Mouse (Mus musculus) limb, embryonic 12.5 days (tissue): ENCODE data around the gene Gadd45a. TPM values are rescaled to one million over a fixed set of nuclear protein-coding genes. Genes with fewer than 3 reads are reported as not detected.

ENCODE experiments used
- ATAC-seq: fragments of 200-750 bp; cut with Nextera tagmentation; 2 replicates; pipeline ENCODE4 v1.8.0; 2017; ENCODE audit warnings: low read depth, moderate TSS enrichment; ENCODE audit not compliant: insufficient number of reproducible peaks, insufficient read depth, low FRiP score, low TSS enrichment
- H3K27ac ChIP-seq: fragments of 300-500 bp; sonication (generic); 2 replicates; pipeline ENCODE4 v1.5.1; 2016; ENCODE audit warnings: mild to moderate bottlenecking, moderate library complexity
- H3K27me3 ChIP-seq: fragments of 300-500 bp; sonication (generic); 2 replicates; pipeline ENCODE4 v1.6.1; 2016; ENCODE audit warnings: mild to moderate bottlenecking, moderate library complexity
- H3K36me3 ChIP-seq: fragments of 300-500 bp; sonication (generic); 2 replicates; pipeline ENCODE4 v1.6.1; 2016; ENCODE audit warnings: mild to moderate bottlenecking, moderate library complexity
- H3K4me1 ChIP-seq: fragments of 300-500 bp; sonication (generic); replicated peaks from 2 replicates; pipeline ENCODE4 v1.6.1; 2016
- H3K4me2 ChIP-seq: fragments of 300-500 bp; sonication (generic); 2 replicates; pipeline ENCODE4 v1.6.1; 2016; ENCODE audit warnings: mild to moderate bottlenecking, moderate library complexity
- H3K4me3 ChIP-seq: fragments of 300-500 bp; sonication (generic); replicated peaks from 2 replicates; pipeline ENCODE4 v1.5.1; 2016; ENCODE audit warnings: mild to moderate bottlenecking
- H3K9ac ChIP-seq: fragments of 300-500 bp; sonication (generic); replicated peaks from 2 replicates; pipeline ENCODE4 v1.6.1; 2016; ENCODE audit warnings: mild to moderate bottlenecking, moderate library complexity
- H3K9me3 ChIP-seq: fragments of 300-500 bp; sonication (generic); 2 replicates; pipeline ENCODE4 v1.6.1; 2016; ENCODE audit warnings: mild to moderate bottlenecking, moderate library complexity
- WGBS: fragments of 180-500 bp; shearing (Covaris S2); methylation state at CpG from one replicate; pipeline ENCODE4 v1.1.7; 2016; 5-methylcytosine and 5-hydroxymethylcytosine counted together
- polyA plus RNA-seq: library from polyadenylated mRNA; unstranded; fragments of >200 nt; fragmentation: Nextera tagmentation; extraction: Ambion mirVana; gene quantifications from 2 replicates; pipeline ENCODE4 v1.2.1, GENCODE M21; 2016

Gadd45a gene
- polyA plus RNA-seq, 1 experiment from 2014 or later: 23.1 TPM

DNA sequence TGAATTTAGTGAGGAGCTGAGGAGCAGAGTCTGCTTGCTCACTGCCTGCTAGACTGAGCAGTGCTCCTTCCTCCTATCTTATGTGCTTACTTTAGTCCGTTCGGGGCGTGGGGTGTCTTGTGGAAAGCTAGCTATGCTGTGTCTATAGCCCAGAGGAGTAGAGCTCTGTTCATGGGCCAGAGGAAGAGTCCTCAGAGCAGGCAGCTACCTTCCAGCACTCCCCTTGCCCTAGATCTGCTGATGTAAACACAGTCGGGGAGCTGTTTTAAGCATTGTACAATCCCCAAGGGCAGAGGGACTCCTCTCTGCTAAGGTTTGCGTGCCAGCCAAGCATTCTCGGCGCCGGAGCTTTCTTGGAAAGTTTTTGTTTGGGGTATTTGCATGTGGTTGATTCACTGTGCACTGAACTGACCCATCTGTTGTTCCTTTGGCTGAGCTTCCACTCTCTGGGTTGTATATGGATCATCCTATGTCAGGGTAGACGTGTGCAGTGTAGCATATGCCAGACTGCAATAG, 32.6 kb upstream of the Gadd45a start:
- H3K9ac ChIP-seq: no peak overlapping the region
- no peaks in the 10 kb centered on the region for H3K9me3 ChIP-seq
- no peaks in the 10 kb centered on the region for H3K4me1 ChIP-seq
- ATAC-seq: no peak
- no peak overlapping the region for H3K4me3 ChIP-seq
- no peaks in the 10 kb centered on the region for H3K36me3 ChIP-seq
- 73% methylated on average over 9 of the region's 9 CpGs for WGBS
- H3K4me2 ChIP-seq: no peak overlapping the region
- H3K27ac ChIP-seq: no peak overlapping the region
- H3K27me3 ChIP-seq: no peaks in the 10 kb centered on the region

DNA sequence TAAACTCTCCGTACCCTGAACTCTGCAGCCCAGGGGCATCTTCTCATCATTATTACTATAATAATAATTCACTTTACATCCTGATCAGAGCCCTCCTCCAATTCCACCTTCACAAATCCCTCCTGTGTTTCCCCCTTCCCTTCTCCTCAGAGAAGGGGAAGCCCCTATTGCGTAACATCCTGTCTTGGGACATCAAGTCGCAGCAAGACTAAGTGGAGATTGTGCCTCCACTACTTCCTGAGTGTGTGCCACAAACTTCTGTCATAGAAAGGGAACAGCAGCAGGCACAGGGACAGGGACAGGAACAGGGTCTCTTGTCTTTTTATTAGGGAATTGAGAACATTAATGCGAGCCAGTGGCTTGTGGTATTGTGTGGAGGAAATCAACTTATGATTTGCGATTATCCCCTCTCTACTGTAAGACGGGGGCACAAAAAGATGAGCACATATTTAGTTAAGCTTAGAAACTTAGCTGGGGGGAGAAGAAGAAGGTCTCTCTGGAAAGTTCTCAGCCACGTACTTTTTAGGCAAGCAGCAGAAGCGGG, 32.0 kb upstream of the Gadd45a start:
- Histone ChIP-seq H3K9me3 (no peaks in the 10 kb centered on the region), H3K9ac (no peak overlapping the region), H3K27ac (no peak overlapping the region), H3K4me3 (no peak overlapping the region), H3K36me3 (no peaks in the 10 kb centered on the region), H3K27me3 (no peaks in the 10 kb centered on the region), H3K4me2 (no peak overlapping the region), H3K4me1 (no peaks in the 10 kb centered on the region)
- ATAC-seq: no peak
- WGBS: 82% methylated on average over 8 of the region's 8 CpGs

DNA sequence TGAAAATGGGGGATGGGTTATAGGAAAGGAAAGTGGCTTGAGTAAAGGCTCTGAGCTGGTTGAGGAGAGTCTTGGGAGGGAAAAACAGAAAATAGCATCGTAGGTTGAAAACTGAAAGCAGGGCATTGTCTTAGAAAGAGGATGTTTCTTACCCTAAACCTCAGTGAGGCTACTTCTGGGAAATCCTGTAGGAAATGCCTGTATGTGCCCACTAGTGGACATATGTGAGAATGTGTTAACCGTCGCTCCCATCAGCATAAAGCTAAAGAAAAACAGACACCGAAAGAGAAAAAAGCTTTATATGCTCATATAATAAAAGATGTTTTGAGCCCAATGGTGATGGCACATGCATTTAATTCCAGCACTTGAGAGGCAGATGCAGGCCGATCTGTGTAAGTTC, 22.8 kb upstream of the Gadd45a start:
- H3K27ac ChIP-seq: no peak overlapping the region
- 86% methylated on average over 5 of the region's 5 CpGs for WGBS

DNA sequence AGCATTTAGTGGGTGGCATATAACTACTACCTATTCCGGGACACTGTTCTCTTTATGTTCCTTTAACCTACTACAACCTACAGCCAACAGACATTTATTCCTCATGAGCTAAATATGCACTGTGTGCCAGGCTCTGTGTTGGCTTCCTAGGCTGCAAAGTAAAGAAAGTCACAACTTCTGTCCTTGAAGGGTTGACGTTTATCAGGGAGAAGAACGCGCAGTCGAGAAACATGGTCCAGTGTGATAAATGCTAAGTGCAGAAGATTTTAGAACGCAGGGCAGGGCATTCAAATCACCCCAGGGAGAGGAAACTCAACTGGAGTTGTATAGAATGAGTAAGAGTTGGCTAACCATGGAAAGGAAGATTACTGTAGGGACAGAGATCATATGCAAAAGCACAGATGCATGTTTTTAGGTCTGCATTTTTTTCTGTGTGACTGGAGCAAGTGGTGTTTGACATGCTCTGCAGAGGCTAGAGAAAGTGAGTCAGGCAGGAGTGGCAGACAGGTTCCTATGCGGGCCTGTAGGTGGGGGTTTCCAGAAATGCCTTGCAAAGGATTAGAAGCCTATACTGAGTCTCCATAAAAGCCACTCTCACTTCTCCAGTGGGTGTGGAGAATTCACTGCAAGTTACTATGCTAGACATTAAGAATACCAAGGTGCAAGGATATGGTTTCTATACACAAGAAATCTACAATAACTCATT, 20.9 kb upstream of the Gadd45a start:
- H3K4me1 ChIP-seq: no peaks in the 10 kb centered on the region
- 90% methylated on average over 7 of the region's 7 CpGs for WGBS
- no peak for ATAC-seq
- no peak overlapping the region for H3K4me2 ChIP-seq
- no peaks in the 10 kb centered on the region for H3K36me3 ChIP-seq
- no peaks in the 10 kb centered on the region for H3K27me3 ChIP-seq
- H3K4me3 ChIP-seq: no peak overlapping the region
- H3K9me3 ChIP-seq: no peaks in the 10 kb centered on the region
- H3K27ac ChIP-seq: no peak overlapping the region
- no peak overlapping the region for H3K9ac ChIP-seq

More for the DNA sequence above, 22.8 kb upstream of the Gadd45a start:
- Histone ChIP-seq H3K36me3 (no peaks in the 10 kb centered on the region), H3K4me2 (no peak overlapping the region), H3K9me3 (no peaks in the 10 kb centered on the region), H3K4me1 (no peaks in the 10 kb centered on the region), H3K27me3 (no peaks in the 10 kb centered on the region), H3K9ac (no peak overlapping the region), H3K4me3 (no peak overlapping the region)
- no peak for ATAC-seq

DNA sequence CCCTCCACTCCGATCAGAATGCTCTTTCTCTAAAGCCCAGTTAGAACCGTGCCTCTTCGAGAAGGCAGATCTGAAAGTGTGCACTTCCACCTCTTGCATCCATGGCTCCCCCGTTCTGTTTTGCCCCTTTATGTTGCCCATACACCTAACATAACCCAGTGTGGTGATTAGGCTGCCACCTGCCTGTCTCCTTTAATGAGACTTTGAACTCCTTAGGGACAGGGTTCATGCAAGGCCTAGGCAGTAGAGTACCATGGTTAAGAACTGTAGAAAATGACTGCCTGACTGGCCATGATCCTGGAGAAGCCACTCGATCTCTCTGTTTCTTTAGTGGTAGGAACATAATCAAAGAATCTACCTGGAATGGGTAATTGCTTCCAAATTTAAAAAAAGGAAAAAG, 20.3 kb upstream of the Gadd45a start:
- H3K27ac ChIP-seq: no peak overlapping the region
- H3K9me3 ChIP-seq: no peaks in the 10 kb centered on the region
- no peak for ATAC-seq
- H3K4me2 ChIP-seq: no peak overlapping the region
- H3K4me3 ChIP-seq: no peak overlapping the region
- no peaks in the 10 kb centered on the region for H3K4me1 ChIP-seq
- no peaks in the 10 kb centered on the region for H3K27me3 ChIP-seq
- 78% methylated on average over 5 of the region's 5 CpGs for WGBS
- H3K9ac ChIP-seq: no peak overlapping the region
- no peaks in the 10 kb centered on the region for H3K36me3 ChIP-seq

DNA sequence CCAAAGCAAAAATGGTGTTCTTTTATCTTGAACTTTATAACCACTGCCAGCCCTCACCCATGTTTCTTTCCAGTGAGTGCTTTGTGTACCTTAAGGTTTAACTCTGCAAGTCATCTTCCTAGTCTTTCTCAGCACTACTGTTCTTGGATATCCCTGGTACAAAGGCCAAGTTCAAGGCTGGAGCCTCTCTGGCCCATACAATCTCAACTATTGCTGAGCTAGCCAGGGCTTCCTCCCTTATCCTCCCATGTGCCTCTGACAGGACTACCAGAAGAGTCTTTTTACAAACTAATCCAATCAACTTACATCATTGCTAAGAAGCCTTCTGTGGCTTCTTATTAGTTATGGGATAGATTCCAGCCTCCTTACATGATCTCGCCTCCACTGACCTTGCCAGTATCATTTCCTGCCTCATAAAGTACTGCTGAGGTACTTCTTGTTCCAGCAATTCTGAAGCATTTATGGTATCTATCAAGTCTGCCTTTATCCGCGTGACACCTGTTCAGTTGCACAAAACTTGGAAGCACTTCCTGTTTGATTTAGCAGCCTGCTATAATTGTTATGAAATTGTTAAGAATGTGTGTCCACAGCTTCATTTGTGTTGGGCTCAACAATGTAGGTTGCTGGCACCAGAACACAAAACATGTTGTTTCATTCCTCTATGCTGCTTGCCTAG, 19.8 kb upstream of the Gadd45a start:
- no peak overlapping the region for H3K4me2 ChIP-seq
- H3K27ac ChIP-seq: no peak overlapping the region
- WGBS: 75% methylated on average over 3 of the region's 3 CpGs
- no peaks in the 10 kb centered on the region for H3K36me3 ChIP-seq
- no peak overlapping the region for H3K4me3 ChIP-seq
- ATAC-seq: no peak
- H3K27me3 ChIP-seq: no peaks in the 10 kb centered on the region
- H3K4me1 ChIP-seq: no peaks in the 10 kb centered on the region
- H3K9me3 ChIP-seq: no peaks in the 10 kb centered on the region
- H3K9ac ChIP-seq: no peak overlapping the region

DNA sequence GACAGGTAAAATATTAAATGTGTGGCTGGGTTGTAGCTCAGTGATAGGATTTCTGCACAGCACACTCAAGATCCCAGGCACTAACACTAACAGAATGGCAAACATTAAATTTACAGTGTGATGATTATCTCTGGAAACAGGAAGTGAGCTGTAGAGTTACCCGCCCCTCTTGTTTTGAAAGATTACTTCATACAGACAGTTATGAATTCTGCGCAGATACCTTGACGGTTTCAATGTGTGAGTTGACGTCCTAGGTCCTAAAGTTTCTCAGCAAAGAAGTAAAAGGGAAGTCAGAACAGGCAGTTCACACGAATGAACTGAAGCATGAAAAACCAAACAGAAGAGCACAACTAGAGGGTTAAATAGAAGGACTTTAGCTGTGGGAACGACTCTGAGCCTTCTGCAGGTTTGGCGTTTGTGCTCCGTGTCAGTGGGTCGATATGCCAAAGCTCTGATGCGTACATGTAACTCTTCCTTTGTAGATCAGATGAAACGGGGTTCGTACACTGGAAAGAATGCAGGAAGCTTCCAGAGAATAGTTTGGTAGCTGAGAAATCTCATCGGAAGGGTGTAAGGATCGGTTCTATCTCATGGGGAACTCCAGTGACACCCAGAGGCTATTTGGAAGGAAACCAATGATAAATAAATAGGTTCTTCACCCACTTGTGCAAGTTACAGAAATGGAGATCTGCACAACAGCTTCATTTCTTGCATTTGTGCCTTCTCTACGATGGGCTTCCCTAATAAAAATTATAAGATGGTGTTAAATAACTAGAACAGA, 19.0 kb upstream of the Gadd45a start:
- no peaks in the 10 kb centered on the region for H3K4me1 ChIP-seq
- H3K4me3 ChIP-seq: no peak overlapping the region
- H3K9ac ChIP-seq: no peak overlapping the region
- no peak for ATAC-seq
- H3K27ac ChIP-seq: no peak overlapping the region
- H3K9me3 ChIP-seq: no peaks in the 10 kb centered on the region
- no peaks in the 10 kb centered on the region for H3K27me3 ChIP-seq
- no peaks in the 10 kb centered on the region for H3K36me3 ChIP-seq
- WGBS: 83% methylated on average over 15 of the region's 15 CpGs
- no peak overlapping the region for H3K4me2 ChIP-seq

DNA sequence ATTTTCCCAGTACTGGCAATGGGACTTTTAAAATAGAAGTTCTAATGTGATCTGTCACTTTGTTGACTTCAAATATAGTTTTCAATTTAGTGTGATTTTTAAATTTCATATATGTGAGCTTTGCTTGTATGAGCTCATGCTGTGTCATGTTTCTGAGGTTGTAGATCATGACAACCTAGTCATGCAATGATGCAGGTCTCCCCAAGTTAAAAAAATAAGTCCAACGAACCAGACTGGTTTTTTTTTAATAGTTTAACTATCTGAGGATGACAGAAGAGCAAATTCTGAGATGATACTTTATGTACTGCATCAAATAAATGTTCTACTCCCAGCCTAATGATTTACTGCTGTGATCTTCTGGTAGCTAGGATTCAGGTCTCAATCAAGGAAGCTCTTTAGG, 12.8 kb upstream of the Gadd45a start:
- Histone ChIP-seq H3K9me3 (no peaks in the 10 kb centered on the region), H3K4me1 (peaks cover 17% of the 10 kb centered on the region), H3K27me3 (no peaks in the 10 kb centered on the region), H3K4me2 (no peak overlapping the region), H3K4me3 (no peak overlapping the region), H3K9ac (no peak overlapping the region), H3K27ac (no peak overlapping the region), H3K36me3 (no peaks in the 10 kb centered on the region)
- ATAC-seq: no peak
- 70% methylated on average over 1 of the region's 1 CpGs for WGBS

DNA sequence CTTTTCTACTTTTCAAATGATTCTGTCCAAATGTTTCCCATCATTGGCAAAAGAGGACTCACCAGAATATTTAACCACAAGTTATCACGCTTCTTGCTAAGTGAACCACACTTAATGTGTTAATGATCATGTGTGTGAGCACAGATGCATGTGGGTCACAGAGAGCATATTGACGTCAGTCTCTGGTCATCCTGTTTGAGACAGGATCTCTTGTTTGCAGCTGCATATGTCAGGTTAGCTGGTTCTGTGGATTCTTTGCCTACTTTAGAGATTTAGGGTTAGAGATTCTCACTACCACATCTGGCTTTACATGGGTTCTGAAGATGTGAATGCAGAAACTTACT, 12.4 kb upstream of the Gadd45a start:
- no peaks in the 10 kb centered on the region for H3K9me3 ChIP-seq
- H3K27me3 ChIP-seq: no peaks in the 10 kb centered on the region
- ATAC-seq: no peak
- H3K9ac ChIP-seq: no peak overlapping the region
- H3K27ac ChIP-seq: no peak overlapping the region
- H3K4me2 ChIP-seq: no peak overlapping the region
- no peaks in the 10 kb centered on the region for H3K36me3 ChIP-seq
- no peak overlapping the region for H3K4me3 ChIP-seq
- 26% methylated on average over 2 of the region's 2 CpGs for WGBS
- peaks cover 17% of the 10 kb centered on the region for H3K4me1 ChIP-seq

DNA sequence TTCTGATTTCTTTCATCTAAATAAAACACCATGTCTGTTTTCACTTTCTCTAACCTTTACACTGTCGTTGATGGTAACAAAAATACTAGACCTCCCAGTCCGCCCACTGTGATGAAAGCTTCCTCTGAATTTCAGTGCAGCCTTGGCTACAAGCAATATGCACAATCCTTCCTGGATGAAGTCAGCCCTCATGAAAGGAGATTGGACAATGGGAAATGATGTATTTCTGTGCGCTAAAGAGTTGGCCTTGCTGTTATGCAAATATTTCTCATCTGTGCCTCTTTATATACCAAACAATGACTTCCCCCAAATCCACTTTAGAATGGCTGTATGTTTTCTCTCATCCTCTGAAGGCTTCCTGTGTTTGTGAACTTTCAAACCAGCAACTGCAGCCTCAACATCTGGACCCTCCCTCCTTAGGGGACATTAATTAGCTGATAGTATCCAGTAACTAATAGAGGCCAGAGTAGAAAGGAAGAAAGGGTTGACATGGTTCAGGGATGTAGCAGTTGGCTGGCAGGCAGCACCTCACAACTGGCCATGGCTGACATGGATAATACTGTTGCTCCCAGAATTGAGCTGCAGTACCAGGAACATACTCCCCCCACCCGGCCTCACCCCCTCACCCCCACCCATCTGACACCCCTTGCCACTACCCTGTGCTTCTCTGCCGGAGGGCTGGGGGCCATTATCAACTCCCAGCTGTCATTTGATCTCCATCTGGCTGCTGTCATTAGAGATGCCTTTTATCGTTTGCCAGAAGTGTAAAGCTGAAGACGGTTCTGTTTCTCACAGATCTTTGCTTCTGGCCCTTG, 11.8 kb upstream of the Gadd45a start:
- Histone ChIP-seq H3K27ac (no peak overlapping the region), H3K4me3 (no peak overlapping the region), H3K27me3 (no peaks in the 10 kb centered on the region), H3K9ac (no peak overlapping the region), H3K4me2 (no peak overlapping the region), H3K4me1 (peaks cover 17% of the 10 kb centered on the region), H3K9me3 (no peaks in the 10 kb centered on the region), H3K36me3 (no peaks in the 10 kb centered on the region)
- no peak for ATAC-seq
- 23% methylated on average over 7 of the region's 7 CpGs for WGBS
